Mouse (Mus musculus) bone marrow macrophage, adult 2 months (primary cell): ENCODE measurements around the gene Fam53a. TPM values are rescaled to one million over a fixed set of nuclear protein-coding genes. Genes with fewer than 3 reads are reported as not detected.

Source experiments
- H3K27ac ChIP-seq: 2 replicates; pipeline ENCODE4 v1.5.1; 2012; ENCODE audit warnings: low read depth, low read length; ENCODE audit not compliant: insufficient read depth
- H3K4me1 ChIP-seq: 2 replicates; pipeline ENCODE4 v1.6.1; 2012; ENCODE audit warnings: low read length; ENCODE audit not compliant: control insufficient read depth, insufficient read depth
- H3K4me3 ChIP-seq: 2 replicates; pipeline ENCODE4 v1.5.1; 2012; ENCODE audit warnings: mild to moderate bottlenecking, low read length, moderate library complexity; ENCODE audit not compliant: insufficient read depth
- CTCF ChIP-seq: IDR thresholded peaks from 2 replicates; pipeline ENCODE4 v1.5.1; 2012; ENCODE audit warnings: low read depth, mild to moderate bottlenecking, low read length, moderate library complexity
- POLR2A ChIP-seq: IDR thresholded peaks from 2 replicates; pipeline ENCODE4 v1.6.1; 2012; ENCODE audit warnings: mild to moderate bottlenecking, low read depth, low read length, borderline replicate concordance
- polyA plus RNA-seq: library from polyadenylated mRNA; stranded (reverse); fragments of >200 nt; gene quantifications from 2 replicates; pipeline ENCODE4 v1.2.4, GENCODE M21; 2012; ENCODE audit not compliant: missing spikeins, insufficient read depth, insufficient read length

The Fam53a gene
- 16.0 and 17.8 TPM in 2 replicates for polyA plus RNA-seq

DNA sequence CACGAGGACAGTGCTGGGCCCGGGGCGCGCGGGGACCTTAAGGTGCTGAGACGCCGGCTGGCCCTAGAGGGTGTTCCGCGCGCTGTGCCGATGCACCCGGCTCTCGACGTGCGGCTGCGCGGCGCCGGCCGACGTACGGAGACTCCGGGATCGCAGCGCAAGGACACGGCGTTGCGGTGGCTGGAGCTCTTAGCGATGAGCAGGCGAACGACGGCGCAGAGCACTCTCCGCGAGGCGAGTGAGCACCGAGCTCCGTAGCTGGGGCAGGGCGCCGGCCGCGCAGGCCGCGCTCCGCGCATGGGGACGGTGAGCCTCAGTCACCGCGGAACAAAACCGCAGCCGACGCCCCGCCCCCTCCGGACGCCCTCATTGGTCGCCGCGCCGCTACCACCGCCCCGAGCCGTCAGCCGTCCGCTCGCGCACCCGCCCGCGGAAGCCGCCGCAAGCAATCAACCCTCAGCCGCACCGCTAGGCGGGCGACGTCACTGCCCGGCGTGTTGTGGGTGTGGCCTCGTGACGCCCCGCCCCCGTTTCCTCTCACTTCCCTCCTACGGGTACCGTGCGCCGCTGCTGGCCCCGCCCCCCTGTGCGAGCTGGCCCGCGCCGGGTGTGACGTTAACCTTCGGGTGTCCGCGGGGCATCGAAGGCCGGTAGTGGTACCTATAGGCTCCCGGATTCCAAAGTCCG, at the start of gene Fam53a, which contains the start of gene Gm9903:
Gene Fam53a, minus strand, starts transcription at position 335 of the 687 bp plus-strand sequence.
Gene Gm9903, plus strand, starts transcription at position 625 of the 687 bp plus-strand sequence.
- Histone ChIP-seq H3K4me3 (peak within 1 kb of the TSS; percentile 82), H3K27ac (peak within 1 kb of the TSS; percentile 75), H3K4me1 (peaks cover 15% of the 10 kb centered on the region)
- TF ChIP-seq CTCF: no peak
- no peak for TF ChIP-seq POLR2A

DNA sequence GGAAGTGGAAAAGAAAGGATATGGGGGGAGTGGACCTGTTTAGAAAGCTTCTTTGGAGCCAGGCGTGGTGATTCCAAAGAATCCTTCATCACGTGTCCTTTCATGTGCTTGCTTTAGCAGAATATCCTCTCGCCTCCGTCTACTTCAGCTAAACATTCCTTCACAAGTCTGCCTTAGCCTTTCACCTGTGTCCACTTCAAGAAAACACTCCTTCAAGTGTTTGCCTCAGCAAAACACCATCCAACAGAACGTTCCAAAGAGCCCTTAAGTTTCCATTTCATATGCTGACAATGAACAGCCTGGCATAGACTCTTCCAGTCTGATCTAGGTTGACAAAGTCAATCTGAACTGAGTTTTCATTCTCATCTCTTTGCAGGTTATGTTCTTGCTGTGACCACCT, 48.8 kb upstream of the Fam53a start:
- TF ChIP-seq CTCF: no peak
- TF ChIP-seq POLR2A: no peak
- Histone ChIP-seq H3K4me3 (no peak overlapping the region), H3K27ac (no peak overlapping the region), H3K4me1 (no peaks in the 10 kb centered on the region)

DNA sequence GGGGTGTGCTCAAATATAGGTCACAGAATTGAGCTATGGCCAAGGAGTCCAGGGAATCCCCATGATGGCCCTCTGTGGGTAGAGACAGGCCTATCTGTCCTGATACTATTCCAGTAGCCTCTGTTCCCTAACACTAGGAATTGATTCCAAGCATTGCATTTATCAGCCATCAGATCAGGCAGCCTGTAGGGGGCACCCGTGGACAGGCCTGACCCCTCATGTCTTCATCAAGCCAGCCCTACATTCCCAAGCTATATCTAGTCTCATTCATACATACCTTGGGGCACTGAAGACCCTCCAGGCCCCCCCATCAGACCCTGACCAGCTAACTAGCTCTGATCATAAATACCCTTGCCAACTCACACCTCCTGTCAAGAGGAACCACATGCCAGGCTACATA, 46.5 kb upstream of the Fam53a start:
- Histone ChIP-seq H3K4me1 (no peaks in the 10 kb centered on the region), H3K27ac (no peak overlapping the region), H3K4me3 (no peak overlapping the region)
- TF ChIP-seq CTCF (peak; percentile 69), POLR2A (no peak)

DNA sequence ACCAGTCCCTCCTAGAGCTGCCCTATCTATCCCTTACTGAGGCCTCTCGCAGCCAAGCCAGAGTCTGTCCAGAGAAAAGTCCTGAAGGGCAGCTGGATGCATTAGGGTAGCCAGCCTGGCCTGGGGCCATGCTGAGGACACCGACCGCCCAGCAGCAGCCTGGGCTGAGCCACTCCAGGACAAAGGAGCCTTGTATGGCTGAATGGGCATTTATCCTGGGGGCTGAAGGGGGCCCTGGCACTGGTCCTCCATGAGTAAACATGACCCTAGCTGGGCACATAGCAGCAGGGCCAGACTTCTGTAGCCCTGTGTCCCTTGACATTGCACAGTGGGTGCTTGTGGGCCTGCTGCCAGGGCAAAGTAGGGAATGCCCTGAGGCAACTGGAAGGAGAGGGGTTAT, 45.0 kb upstream of the Fam53a start:
- TF ChIP-seq POLR2A (no peak), CTCF (no peak)
- H3K4me3 ChIP-seq: no peak overlapping the region
- H3K4me1 ChIP-seq: no peaks in the 10 kb centered on the region
- H3K27ac ChIP-seq: no peak overlapping the region

DNA sequence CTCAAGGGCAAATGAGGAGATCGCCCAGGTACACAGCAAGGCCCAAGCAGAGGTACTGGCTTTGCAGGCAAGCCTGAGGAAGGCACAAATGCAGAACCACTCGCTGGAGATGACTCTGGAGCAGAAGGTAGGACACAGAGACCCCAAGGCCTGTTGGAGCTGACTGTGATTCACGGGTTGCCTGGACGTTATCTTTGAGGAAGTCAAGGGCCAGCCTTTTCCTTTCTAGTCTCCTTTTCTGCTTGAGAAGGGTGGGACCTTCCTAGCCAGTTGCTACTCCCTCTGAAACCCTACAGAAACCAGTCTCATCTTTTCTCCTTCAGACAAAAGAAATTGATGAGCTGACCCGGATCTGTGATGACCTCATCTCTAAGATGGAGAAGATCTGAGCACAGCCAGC, 42.2 kb upstream of the Fam53a start:
- Histone ChIP-seq H3K4me1 (no peaks in the 10 kb centered on the region), H3K4me3 (no peak overlapping the region), H3K27ac (no peak overlapping the region)
- no peak for TF ChIP-seq CTCF
- no peak for TF ChIP-seq POLR2A

DNA sequence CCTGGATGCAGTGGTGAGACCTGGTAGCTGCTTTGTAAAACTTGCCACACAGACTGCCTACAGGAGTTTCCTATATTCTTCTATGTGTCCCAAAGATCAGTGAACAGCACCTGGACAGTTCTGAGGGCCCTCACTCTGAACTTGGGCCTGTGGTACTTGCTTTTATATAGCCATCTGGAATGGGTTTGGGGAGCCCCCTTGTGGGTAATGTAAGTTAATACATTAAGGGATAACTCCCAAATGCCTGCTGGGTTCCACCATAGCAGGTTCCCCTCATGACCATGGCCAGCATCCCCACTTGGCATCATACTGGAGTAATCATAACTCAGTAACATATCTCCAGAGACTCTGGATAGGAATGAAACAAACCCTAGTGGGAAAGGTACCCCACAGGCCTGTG, 38.8 kb upstream of the Fam53a start:
- no peak overlapping the region for H3K4me3 ChIP-seq
- no peak overlapping the region for H3K27ac ChIP-seq
- no peaks in the 10 kb centered on the region for H3K4me1 ChIP-seq
- TF ChIP-seq POLR2A: no peak
- TF ChIP-seq CTCF: no peak

DNA sequence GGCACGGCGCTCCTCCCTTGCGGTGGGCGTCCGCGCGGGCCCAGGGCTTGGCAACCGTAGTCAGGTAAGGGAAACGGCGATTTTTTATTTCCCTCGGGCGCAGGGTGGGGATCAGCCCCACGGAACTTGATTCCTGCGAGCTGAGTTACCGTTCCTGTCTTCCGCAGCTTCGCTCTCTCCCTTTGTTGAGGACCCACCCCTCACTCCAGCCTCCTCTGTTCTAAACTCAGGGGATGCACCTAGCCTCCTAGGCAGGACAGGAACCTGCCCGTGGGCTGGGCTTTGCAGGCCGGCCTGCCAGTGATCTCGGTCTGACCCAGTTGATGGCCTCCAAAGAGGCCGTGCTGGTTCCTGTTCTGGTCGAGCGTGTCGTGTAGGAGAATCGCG, 29.2 kb upstream of the Fam53a start:
- no peak for TF ChIP-seq POLR2A
- no peak for TF ChIP-seq CTCF
- Histone ChIP-seq H3K4me3 (peak overlapping the region; percentile 73), H3K4me1 (peaks cover 10% of the 10 kb centered on the region), H3K27ac (peak overlapping the region; percentile 43; the same call in 1 of the 2 replicates)

DNA sequence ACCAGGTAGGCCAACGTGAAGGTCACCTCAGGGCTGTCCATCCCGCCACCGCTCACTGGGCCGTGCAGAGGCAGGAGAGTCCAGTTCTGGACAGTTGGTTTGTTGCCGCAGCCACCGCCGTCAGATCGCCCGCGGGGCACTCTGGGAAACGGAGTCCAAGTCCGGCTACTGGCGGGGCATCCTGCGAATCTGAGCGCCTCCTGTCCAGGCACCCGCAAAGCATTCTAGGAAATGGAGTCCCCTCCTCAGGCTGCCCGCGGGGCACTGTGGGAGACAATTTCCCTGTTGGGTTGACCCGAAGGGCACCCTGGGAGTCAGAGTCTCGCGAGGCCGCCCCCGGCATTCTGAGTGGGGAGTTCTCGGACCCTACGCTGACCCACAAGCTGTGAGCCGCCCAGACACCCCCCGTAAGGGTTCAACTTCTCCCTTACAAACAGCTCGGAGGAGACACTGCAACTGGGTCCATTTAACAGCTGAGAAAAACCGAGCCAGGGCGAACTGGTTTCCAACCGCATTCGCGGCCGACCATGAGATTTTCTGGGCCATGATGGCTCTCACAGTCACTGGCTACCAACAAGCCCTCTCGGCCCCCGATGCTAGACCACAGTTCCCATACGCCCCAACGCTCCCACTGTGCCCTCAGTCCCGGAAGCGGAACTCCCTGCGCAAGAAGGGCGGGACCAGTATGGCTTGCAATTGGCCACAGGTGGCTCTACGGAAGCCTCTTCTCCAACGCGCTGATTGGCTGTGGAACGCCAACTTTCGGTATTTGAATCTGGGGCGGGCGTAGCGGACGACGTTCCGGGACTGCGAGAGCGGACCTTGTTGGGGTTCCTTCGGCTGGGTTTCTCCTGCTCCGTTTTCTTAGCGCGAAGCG, 28.6 kb upstream of the Fam53a start, which contains the start of the genes Tacc3 and Tmem129:
Gene Tacc3, plus strand, starts transcription at position 342 of the 877 bp plus-strand sequence.
Gene Tmem129, minus strand, starts transcription at position 630 of the 877 bp plus-strand sequence.
- no peak for TF ChIP-seq CTCF
- TF ChIP-seq POLR2A: no peak
- Histone ChIP-seq H3K4me1 (peaks cover 10% of the 10 kb centered on the region), H3K27ac (peak within 1 kb of the TSS; percentile 92), H3K4me3 (peak within 1 kb of the TSS; percentile 97)

DNA sequence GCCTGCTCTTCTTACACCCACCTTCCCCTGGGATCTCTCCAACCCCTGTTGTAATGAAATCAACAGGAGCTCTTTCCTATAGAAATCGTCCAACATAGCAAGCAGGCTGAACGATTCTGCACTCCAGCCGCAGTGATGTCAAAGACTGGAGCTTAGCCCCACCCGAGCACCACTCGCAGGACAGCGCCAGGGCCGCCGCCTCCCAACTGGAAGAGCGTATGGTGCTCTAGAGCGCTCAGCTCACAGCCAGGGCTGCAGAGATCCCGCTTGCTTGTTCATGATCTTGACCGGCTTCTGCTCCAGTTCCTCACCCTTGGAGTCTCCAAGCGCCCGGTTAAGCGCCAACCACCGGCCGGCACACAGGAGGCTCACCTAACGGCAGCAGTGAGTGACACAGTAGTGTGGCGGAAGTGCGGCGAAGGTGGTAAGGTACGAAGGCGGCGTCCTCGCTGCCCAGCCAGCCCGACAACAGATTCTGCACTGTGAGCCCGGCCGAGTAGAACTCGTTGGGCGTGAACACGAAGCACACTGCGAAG, 27.9 kb upstream of the Fam53a start:
- H3K4me1 ChIP-seq: peaks cover 14% of the 10 kb centered on the region

More for the DNA sequence above, 27.9 kb upstream of the Fam53a start:
- H3K27ac ChIP-seq: peak overlapping the region; percentile 68
- H3K4me3 ChIP-seq: peak overlapping the region; percentile 97
- TF ChIP-seq CTCF: no peak
- TF ChIP-seq POLR2A: no peak
